Mouse (Mus musculus) thymus, adult 18-20 months (tissue): ENCODE data around the gene Haus3.

Experiments used
- DNase-seq, 2 experiments: peaks; one replicate each; pipeline ENCODE4 v3.0.0; 2022; ENCODE audit warnings: mixed read lengths in 2 of 2

Gene Haus3

DNA sequence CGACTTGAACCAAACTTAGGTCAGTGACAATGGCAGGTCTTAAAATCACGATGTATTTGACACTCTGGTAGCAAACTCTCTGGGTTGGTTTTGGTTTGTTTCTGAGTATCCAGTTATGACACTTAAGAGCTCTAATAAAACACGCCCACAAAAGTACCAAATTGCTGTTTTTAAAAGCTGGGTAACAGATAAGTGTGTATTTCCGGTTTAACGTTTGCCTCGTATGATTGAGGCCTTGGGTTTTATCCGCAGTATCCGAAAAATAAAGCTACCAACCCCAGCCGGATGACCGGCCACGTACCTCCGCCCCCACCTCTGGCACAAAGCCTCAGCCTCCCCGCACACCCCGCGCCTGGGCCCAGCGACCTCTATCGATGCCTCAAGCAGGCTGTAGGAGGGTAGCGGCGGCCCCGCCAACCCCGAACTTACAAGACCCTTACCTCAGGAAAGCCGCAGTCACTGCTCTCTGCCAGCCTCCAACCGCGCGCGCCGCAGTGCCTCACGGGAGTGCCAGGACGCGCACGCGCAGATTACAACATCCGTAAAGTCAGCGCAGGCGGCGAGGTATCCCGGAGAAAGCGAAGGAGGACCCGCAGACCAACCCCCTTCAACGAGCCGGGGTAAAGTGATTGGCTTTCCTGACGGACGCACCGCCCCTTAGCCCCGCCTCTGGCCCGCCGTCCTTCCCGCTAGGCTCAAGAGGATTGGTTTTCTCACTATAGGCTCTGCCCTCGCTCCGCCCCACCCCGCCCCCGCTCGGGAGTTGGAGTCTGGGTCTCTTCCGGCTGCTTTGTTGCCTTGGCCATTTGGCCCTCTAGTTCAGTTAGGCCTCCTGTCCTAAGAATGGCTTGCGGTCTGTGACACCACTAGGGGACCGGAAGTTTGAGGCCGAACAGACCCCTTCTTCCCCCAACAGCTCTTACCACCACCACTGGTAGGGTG lies at the start of gene Haus3, which contains the start of gene Poln:
Haus3 (minus strand) TSS at position 578 of the 942 bp plus-strand sequence.
Poln (minus strand) TSS at position 499 of the 942 bp plus-strand sequence.
- DNase-seq: peak; percentile 98 to 99

GRCm38 (mm10) chr5:34218672-34219071 lies 49.3 kb upstream of the Haus3 start:
- no peak for DNase-seq

DNA sequence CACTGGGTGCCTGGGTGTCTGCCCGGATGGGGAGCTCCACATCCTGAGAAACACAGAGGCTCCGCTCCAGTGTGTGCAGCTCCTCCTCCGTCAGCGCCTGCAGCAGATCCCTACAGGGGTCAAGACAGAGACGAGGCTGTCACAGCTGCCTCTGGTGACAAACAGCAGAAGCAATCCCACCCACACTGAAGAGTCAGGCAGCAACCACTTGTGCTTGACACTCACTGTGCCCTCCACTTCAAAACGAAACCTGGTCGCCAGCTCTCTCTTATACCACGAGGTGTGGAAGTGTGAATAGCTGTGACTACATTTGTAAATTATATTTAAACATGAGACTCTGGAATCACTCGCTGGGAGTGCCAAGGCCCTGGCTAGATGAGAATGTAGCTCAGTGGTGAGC lies 48.4 kb upstream of the Haus3 start:
- DNase-seq: no peak

GRCm38 (mm10) chr5:34216025-34216424 lies 46.7 kb upstream of the Haus3 start:
- DNase-seq: no peak

- DNase-seq: no peak
Observed at GRCm38 (mm10) chr5:34213659-34214058, 44.3 kb upstream of the Haus3 start.

DNA sequence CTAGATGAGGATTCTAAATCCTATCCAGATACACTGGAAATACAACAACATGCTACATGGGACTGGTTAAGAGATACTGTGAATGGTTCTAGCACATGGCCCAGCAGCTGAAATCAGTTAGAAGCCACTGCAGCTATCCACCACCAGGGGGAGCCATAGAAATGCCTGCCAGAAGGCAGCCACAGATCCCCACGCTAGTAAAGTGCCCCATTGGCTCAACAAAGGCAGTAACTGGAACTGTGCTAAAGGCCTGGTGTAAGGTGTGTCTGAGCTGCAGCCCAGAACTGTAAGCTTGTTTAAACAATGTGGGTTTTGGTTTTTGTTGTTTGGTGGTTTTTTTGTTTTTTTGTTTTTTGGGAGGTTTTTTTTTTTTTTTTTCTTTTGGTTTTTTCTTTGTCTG lies 41.0 kb upstream of the Haus3 start:
- DNase-seq: peak; percentile 60 to 74

GRCm38 (mm10) chr5:34207503-34207902 lies 38.2 kb upstream of the Haus3 start:
- DNase-seq: peak; percentile 50 to 72

- no peak for DNase-seq
Observed at GRCm38 (mm10) chr5:34205788-34206187, 36.5 kb upstream of the Haus3 start.

DNA sequence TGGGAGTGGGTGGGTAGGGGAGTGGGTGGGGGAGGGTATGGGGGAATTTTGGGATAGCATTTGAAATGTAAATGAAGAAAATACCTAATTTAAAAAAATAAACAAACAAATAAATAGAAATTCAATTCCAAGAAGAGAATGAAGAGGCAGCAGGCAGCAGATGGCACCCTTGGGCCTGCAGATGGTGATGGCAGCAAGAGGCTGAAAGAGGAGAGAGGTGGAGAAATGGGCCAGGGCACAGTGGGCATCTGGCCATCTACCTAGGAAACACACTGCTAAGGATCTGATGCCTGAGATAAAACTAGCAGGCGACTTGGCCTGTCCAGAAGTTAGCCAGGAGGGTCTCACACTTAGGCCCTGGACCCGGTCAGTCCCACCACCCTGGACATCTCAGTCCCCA lies 35.6 kb upstream of the Haus3 start:
- DNase-seq: peak in 1 of 2 experiments; percentile 12

DNA sequence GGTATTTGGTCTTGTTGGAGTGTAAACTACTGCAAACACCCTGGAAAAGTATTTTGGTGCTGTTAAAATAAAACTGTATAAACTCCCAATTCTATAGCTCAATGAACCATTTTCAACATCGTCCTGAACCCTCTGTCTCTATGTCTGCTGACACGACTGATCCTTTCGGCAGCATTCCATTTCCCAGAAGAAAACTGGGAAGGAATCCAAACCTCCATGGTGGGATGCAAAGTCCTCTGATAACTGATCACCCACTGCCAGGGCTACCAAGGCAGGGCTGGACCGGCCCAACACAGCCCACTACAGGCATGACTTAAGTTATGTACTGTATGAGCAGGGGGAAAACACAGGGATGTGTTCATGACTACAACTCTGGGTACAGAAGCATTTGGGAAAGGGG lies 32.7 kb upstream of the Haus3 start:
- no peak for DNase-seq

DNA sequence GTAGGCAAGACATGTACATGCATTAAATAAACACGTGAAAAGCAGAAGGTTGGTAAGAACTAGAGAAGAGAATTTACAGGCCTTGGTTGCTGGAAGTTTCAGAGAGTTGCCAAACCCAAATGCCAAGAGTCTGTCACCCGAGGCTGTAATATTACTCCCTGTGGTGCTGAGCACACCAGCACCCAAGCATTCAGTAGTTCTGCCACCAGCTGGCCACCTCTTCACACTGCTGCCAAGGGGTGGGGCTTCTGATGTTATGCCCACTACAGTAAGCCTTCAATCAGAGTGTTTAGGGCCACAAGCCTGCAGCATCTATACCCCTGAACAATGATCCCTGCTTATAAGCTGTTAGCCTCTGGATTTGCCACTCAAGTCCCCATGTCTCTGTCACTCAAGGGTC lies 32.1 kb upstream of the Haus3 start:
- no peak for DNase-seq

GRCm38 (mm10) chr5:34198615-34199014 lies 29.3 kb upstream of the Haus3 start:
- DNase-seq: peak in 1 of 2 experiments; percentile 48

DNA sequence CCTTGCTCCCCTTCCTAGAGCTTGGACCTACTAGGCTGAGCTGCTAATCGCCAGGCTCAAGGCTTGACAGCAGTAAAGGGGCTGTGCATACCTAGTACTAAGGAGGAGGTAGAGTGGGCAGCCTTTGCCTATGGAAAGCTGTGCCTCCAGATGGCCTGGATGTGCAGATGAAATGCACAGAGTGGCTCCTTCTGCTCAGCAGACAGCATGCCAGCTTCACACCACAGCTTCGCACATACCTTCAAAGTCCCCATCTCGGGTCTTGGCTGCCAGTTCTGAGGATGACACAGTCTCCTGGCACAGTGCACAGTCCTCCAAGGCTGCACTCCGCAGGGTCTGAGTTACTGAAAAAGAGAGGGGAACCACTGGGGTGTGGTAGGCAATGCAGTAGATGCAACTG lies 27.9 kb upstream of the Haus3 start:
- peak in 1 of 2 experiments; percentile 32 for DNase-seq

DNA sequence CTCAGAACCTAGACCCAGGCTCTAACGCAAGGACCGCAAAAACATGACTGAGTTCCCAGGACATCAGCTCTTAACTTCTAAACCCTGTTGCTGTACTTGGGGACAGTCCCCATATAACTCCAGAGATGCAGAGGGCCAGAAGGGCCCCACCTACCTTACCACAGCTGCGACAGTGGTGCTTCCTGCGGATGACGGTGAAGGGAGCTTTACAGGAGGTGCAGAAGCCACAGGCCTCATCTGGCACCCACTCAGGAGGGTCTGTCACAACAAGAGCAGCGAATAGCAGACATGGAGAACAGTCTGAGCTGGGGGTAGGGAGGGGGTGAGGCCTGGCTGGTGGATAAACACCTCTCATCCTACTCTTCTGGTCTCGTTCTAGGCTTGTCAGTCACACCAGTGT lies 27.1 kb upstream of the Haus3 start:
- peak; percentile 85 to 93 for DNase-seq

GRCm38 (mm10) chr5:34195786-34196185 lies 26.5 kb upstream of the Haus3 start:
- DNase-seq: no peak

GRCm38 (mm10) chr5:34194975-34195662 lies 25.8 kb upstream of the Haus3 start:
- peak in 1 of 2 experiments; percentile 41 for DNase-seq

GRCm38 (mm10) chr5:34194426-34194825 lies 25.1 kb upstream of the Haus3 start:
- DNase-seq: no peak

- DNase-seq: no peak
Observed at GRCm38 (mm10) chr5:34191843-34192242, 22.5 kb upstream of the Haus3 start.

- DNase-seq: peak in 1 of 2 experiments; percentile 24
Observed at GRCm38 (mm10) chr5:34191021-34191420, 21.7 kb upstream of the Haus3 start.

DNA sequence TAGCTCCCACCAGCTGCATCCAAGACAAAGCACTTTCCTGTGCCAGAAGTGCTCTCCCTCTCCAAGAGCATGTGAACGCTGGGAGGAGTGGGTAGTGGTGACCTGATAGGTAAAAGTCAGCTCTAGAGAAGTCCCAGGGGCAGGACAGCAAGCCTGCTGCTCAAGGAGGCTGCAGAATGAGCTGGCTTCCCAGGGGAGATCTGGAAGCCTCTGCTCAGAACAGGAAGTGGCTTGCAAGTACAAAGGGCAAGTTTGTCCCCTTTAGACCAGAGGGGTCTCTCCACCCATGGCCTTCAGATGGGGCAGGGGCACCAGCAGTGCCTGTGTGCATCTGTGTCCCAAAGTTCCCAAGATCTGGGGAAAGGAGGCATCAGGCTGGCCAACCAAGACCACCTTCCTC lies 20.2 kb upstream of the Haus3 start:
- DNase-seq: no peak

DNA sequence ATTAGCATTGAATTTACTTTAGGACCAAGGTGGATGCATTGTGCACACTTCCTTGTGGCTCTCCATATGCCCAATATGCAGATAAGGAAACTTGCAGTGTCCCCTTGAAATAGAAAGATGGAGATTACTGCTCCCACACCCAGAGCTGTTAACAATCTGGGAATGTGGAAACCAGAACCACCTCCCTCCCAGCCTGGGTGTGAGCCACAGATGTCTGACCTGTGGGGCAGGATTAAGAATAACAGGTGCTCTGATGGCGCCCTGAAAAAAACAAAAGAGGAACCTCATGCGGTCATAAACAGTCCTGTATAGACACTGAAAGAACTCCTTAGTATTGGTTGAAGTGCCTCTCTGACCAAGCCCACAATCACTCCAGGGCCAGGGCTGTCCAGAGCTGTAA lies 19.5 kb upstream of the Haus3 start:
- DNase-seq: no peak

GRCm38 (mm10) chr5:34187601-34188316 lies 18.4 kb upstream of the Haus3 start, which contains the start of gene Mxd4:
TSS of gene Mxd4 (minus strand) at chr5:34187720.
- DNase-seq: peak; percentile 99

GRCm38 (mm10) chr5:34186961-34187391 lies 17.6 kb upstream of the Haus3 start:
- DNase-seq: peak; percentile 42 to 46
